Mouse (Mus musculus) kidney, postnatal 10 days (tissue): ENCODE measurements at regions not wholly inside any gene's neighbourhood (a gene's known extent, or its start where the extent isn't known, plus 50 kb on each side); places are given as distances from the start of the nearest gene placed in this dataset.
"Not testable (repeated sequence)": the region's sequence is repeated elsewhere in the genome, so short reads cannot be mapped to it uniquely, and the experiment has no call there.

ENCODE experiments used
- DNase-seq: peaks from one replicate; pipeline ENCODE4 v3.0.0; 2021; ENCODE audit warnings: mixed read lengths

DNA sequence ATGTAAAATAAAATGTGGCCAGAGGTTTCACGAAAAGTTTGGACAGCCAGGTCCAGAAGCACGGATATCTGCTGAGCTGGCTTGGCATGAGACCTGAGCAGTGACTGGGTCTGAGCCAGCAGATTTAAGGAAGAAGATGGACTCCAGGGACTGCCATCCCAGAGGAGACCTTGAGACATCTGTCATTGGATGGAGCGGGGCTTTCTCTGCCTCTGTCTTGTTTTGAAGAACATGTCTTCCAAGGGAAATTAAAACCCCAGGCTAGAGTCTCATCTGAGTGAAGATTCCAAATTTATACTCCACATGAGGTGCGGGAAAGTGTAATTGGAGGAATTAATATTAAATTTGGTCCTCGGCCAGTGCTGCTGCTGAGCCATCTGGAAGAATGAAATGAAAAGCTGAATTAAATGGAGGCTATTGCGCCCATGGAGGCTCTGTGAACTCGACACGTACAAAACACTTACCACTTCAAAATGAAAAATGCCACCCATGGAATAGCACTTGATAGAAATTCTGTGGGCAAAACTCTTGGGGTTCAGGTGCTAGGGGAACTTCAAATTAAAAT lies 129.8 kb upstream of the Adcy2 start:
- no peak for DNase-seq

DNA sequence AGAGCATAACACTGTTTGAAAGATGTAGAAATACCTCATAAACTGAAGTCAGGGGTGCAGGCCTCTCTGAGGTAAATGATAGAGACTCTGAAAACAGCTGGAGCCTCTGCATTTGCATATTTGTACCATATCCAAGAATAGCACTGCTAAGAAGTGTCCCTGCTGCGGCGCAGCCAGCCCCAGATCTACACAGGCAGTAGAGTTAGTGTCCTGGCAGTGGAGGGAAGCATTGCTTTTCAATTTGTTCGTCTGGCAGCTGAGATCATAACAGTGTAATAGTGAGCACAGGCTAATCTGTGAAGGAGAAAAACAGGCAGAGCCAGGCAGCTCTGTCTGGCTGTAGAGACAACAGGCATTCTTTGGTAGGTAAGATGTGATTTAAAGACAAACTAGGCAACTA lies 128.2 kb upstream of the Adcy2 start:
- no peak for DNase-seq

DNA sequence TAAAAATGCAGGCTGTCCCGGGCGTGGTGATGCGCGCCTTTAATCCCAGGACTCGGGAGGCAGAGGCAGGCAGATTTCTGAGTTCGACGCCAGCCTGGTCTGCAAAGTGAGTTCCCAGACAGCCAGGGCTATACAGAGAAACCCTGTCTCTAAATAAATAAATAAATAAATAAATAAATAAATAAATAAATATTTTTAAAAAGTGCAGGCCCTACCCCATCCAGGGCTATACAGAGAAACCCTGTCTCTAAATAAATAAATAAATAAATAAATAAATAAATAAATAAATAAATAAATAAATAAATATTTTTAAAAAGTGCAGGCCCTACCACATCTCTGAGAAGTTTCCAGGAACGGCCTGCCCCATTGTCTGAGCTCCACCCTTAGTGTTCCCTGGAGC lies 119.4 kb upstream of the Adcy2 start:
- DNase-seq: not testable (repeated sequence)

DNA sequence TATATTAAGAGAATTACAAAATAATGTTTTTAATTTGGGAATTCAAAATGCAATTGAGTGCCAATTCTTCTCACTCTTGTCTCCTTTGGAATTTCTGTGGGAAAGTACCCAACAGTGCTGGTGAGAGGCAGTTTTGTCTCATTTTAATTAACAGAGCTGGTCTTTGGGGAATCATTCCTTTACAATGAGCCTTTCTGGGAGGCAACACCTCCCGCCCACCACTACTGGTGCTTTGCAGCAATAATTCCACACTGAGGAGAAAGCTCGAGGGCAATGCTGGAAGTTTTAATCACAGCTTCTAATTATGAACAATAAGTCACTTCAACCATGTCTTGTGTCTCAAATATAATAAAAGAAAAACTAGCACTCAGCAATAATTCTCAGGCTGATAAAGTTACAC lies 109.8 kb upstream of the Adcy2 start:
- no peak for DNase-seq

DNA sequence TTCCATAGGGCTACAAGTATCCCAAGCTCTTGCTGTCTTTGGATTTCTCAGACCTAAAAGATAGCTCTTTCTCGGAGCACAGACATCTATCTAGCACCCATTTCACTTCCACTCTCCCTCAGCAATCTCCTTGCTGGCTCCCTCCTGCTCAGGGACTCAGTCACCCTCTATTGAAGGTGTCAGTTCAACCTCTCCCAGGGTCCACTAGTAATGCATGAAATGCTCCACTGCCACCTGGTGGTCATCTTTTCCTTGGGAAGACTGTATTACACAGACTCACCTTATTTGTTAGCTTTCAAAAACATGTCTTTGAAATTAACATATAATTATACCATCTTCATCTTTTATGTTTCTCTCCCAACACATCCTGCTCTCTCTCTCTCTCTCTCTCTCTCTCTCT lies 87.3 kb upstream of the Adcy2 start:
- DNase-seq: peak; percentile 77

DNA sequence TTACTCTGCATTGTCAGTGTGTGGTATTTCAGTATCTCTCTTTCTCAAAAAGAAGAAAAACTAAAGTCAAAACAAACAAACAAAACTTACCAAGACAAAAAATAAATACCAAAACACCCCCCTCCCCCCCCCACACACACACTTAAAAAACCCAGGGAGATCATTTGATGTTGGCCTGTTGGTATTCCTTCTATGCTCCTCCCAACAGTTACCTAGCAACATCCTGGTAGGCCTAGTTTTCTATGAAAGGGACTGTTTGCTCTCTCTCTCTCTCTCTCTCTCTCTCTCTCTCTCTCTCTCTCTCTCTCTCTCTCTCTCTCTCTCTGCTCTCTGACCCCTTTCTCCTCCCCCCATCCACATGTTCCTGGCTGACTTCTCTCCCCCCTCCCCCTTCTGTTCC lies 71.0 kb upstream of the Adcy2 start:
- DNase-seq: no peak

DNA sequence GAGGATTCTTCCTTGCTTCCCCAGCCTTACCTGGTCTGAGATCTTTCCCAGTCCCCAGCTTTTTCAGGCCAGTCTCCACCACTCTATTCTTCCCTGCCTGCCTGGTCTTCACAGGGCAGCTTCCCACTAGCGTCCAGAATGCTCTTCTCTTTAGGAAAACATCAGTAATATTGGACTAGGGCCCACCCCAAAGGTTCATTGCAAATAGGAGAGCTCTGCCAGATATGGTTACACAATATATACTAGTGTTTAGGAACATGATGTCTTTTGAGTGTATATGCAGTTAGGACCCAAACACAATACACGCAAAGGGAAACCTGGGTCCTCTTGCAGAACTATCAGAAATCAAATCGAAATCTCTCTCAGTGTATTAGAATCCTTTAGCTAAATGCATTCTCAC lies 70.5 kb upstream of the Adcy2 start:
- no peak for DNase-seq

DNA sequence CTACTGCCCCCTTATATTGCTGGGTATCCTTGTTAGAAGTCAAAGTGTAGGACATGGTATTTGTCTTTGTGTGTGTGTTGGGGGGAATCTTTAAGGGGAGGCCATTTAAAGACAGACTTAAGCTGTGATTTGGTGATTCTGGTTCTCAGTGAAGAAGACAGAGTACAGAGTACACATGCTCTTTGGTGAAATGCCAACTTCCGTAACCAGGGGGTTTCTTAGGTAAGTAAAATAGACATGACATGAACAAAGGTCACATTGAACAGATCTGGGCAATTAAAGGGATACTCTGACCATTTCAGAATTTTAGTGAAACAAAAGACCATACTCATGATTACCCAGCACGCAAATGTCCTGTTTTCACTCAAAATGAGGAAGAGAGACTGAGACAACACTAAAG lies 67.3 kb upstream of the Adcy2 start:
- DNase-seq: peak; percentile 17

DNA sequence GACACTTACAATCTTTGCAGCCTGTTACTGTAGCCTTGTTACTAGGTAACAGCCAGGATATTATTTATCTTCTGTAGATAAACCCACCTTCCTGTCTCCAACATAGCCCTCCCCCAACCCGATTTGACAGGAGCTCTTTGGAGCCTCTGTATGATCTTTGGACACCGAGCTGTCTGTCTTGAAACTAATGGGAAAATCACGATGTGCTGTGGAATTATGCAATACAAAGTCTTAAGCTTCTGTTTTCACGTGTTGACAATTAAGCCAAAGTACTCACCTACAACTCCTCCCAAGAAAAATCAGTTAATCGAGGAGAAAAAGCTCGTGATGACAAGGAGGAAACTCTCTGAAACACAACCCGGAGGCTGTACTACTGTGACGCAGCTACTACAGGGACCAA lies 65.9 kb upstream of the Adcy2 start:
- no peak for DNase-seq

DNA sequence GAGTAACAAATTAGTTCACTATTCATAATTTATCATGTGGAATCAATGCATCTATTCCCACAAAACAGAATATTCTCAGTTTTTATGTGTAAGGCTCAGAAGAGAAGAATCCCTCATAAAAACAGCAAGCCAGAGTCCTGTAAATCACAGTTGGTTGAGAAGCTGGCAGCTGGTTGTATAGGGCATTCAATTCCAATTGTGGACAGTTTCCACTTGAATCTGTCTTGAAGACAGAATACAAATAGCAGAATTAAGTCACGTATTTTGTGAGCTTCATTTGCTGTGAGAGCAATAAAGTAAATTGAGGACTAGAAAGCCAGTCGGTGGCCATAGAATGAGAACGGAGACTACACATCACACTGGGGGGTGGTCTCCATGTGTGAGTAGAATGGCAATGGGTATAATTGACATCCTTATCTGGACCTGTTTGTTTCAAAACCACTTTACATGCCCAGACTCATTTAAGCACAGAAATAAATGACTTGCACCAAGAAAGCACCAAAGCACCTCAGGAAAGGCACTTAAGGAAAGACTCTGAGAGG lies 63.4 kb upstream of the Adcy2 start:
- DNase-seq: no peak

DNA sequence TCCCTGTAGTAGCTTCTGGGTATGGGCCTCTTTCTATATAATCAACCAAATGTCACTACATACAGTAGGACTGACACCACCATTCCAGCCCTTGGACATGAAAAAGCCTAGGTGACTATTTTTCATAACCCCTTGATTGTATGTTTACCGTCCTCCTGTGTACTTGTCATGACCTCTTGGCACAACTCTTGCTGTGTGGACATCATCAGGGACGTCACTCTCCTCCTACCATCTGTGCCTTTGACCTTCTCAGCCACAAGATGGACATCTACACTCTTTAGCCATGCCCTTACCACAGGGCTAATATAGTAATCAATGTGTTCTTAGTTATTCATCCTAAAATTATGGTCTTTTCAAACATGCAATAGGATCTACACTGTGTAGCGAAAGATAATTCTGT lies 62.1 kb upstream of the Adcy2 start:
- DNase-seq: no peak
